Mouse (Mus musculus) hindbrain, embryonic 13.5 days (tissue): Measurements from ENCODE around the gene Trpc6. TPM values are rescaled to one million over a fixed set of nuclear protein-coding genes. Genes with fewer than 3 reads are reported as not detected.

Source experiments
- ATAC-seq: fragments of 200-750 bp; cut with Nextera tagmentation; 2 replicates; pipeline ENCODE4 v1.8.0; 2017; ENCODE audit warnings: moderate TSS enrichment; ENCODE audit not compliant: low FRiP score
- H3K27ac ChIP-seq: fragments of 300-500 bp; sonication (generic); 2 replicates; pipeline ENCODE4 v1.5.1; 2015; ENCODE audit warnings: inconsistent platforms, mild to moderate bottlenecking, moderate library complexity
- H3K27me3 ChIP-seq: fragments of 300-500 bp; sonication (generic); 2 replicates; pipeline ENCODE4 v1.6.1; 2015; ENCODE audit warnings: mild to moderate bottlenecking, inconsistent platforms
- H3K36me3 ChIP-seq: fragments of 300-500 bp; sonication (generic); 2 replicates; pipeline ENCODE4 v1.6.1; 2015; ENCODE audit warnings: mild to moderate bottlenecking, inconsistent platforms
- H3K4me1 ChIP-seq: fragments of 300-500 bp; sonication (generic); replicated peaks from 2 replicates; pipeline ENCODE4 v1.6.1; 2015; ENCODE audit warnings: inconsistent platforms
- H3K4me2 ChIP-seq: fragments of 300-500 bp; sonication (generic); 2 replicates; pipeline ENCODE4 v1.6.1; 2015; ENCODE audit warnings: inconsistent platforms, mild to moderate bottlenecking, moderate library complexity
- H3K4me3 ChIP-seq: fragments of 300-500 bp; sonication (generic); 2 replicates; pipeline ENCODE4 v1.5.1; 2015; ENCODE audit warnings: mild to moderate bottlenecking, inconsistent platforms
- H3K9ac ChIP-seq: fragments of 300-500 bp; sonication (generic); 2 replicates; pipeline ENCODE4 v1.6.1; 2015; ENCODE audit warnings: mild to moderate bottlenecking, inconsistent platforms
- H3K9me3 ChIP-seq: fragments of 300-500 bp; sonication (generic); 2 replicates; pipeline ENCODE4 v1.6.1; 2016; ENCODE audit warnings: inconsistent platforms
- WGBS: fragments of 180-500 bp; shearing (Covaris S2); methylation state at CpG from one replicate; pipeline ENCODE4 v1.1.7; 2015; 5-methylcytosine and 5-hydroxymethylcytosine counted together
- polyA plus RNA-seq: library from polyadenylated mRNA; unstranded; fragments of >200 nt; fragmentation: Nextera tagmentation; extraction: Ambion mirVana; gene quantifications from 2 replicates; pipeline ENCODE4 v1.2.1, GENCODE M21; 2015

Trpc6 gene
- polyA plus RNA-seq: 0.48 and 0.60 TPM in 2 replicates

GRCm38 (mm10) chr9:8544041-8544794 is at the start of gene Trpc6:
TSS of gene Trpc6 (plus strand) at chr9:8544142.
- peak; percentile 92 for ATAC-seq
- no peak within 1 kb of the TSS for H3K27ac ChIP-seq
- H3K36me3 ChIP-seq: no peaks in the 10 kb centered on the region
- H3K4me2 ChIP-seq: peak within 1 kb of the TSS; percentile 96
- H3K27me3 ChIP-seq: peaks cover 20% of the 10 kb centered on the region
- no peaks in the 10 kb centered on the region for H3K9me3 ChIP-seq
- H3K4me1 ChIP-seq: peaks cover 12% of the 10 kb centered on the region
- peak within 1 kb of the TSS; percentile 57 for H3K4me3 ChIP-seq
- peak within 1 kb of the TSS; percentile 74 for H3K9ac ChIP-seq
- WGBS: under 1% methylated on average over 44 of the region's 44 CpGs

- H3K4me1 ChIP-seq: no peaks in the 10 kb centered on the region
- H3K27ac ChIP-seq: no peak overlapping the region
- H3K9me3 ChIP-seq: no peaks in the 10 kb centered on the region
- no peak overlapping the region for H3K4me2 ChIP-seq
- no peak overlapping the region for H3K9ac ChIP-seq
- H3K36me3 ChIP-seq: no peaks in the 10 kb centered on the region
- H3K27me3 ChIP-seq: no peaks in the 10 kb centered on the region
- no peak overlapping the region for H3K4me3 ChIP-seq
- no peak for ATAC-seq
Measured at GRCm38 (mm10) chr9:8520911-8521310, 23.0 kb upstream of the Trpc6 start.

- H3K9ac ChIP-seq: no peak overlapping the region
- H3K27ac ChIP-seq: no peak overlapping the region
- H3K36me3 ChIP-seq: no peaks in the 10 kb centered on the region
- no peaks in the 10 kb centered on the region for H3K27me3 ChIP-seq
- no peak overlapping the region for H3K4me3 ChIP-seq
- 97% methylated on average over 1 of the region's 1 CpGs for WGBS
- ATAC-seq: no peak
- no peak overlapping the region for H3K4me2 ChIP-seq
- H3K9me3 ChIP-seq: no peaks in the 10 kb centered on the region
- no peaks in the 10 kb centered on the region for H3K4me1 ChIP-seq
Measured at GRCm38 (mm10) chr9:8533670-8534069, 10.3 kb upstream of the Trpc6 start.

GRCm38 (mm10) chr9:8545236-8545635 is 1.3 kb downstream of the Trpc6 start:
- Histone ChIP-seq H3K4me1 (peaks cover 12% of the 10 kb centered on the region), H3K36me3 (no peaks in the 10 kb centered on the region), H3K27ac (no peak overlapping the region), H3K4me3 (no peak overlapping the region), H3K9me3 (no peaks in the 10 kb centered on the region), H3K27me3 (peaks cover 20% of the 10 kb centered on the region), H3K4me2 (0 out of 2 replicates have a peak overlapping the region, but pooled peaks have one; percentile 96), H3K9ac (no peak overlapping the region)
- 81% methylated on average over 2 of the region's 2 CpGs for whole genome bisulfite sequencing
- no peak for ATAC-seq

- 48% methylated on average over 1 of the region's 1 CpGs for WGBS
- Histone ChIP-seq H3K4me2 (no peak overlapping the region), H3K36me3 (no peaks in the 10 kb centered on the region), H3K9ac (no peak overlapping the region), H3K9me3 (no peaks in the 10 kb centered on the region), H3K4me1 (no peaks in the 10 kb centered on the region), H3K27ac (no peak overlapping the region), H3K27me3 (no peaks in the 10 kb centered on the region), H3K4me3 (no peak overlapping the region)
- ATAC-seq: no peak
Measured at GRCm38 (mm10) chr9:8558574-8558973, 14.6 kb downstream of the Trpc6 start.

- Histone ChIP-seq H3K27ac (no peak overlapping the region), H3K36me3 (no peaks in the 10 kb centered on the region), H3K4me2 (no peak overlapping the region), H3K4me3 (no peak overlapping the region), H3K27me3 (no peaks in the 10 kb centered on the region), H3K9me3 (no peaks in the 10 kb centered on the region), H3K4me1 (no peaks in the 10 kb centered on the region), H3K9ac (no peak overlapping the region)
- WGBS: 56% methylated on average over 6 of the region's 6 CpGs
- ATAC-seq: no peak
Measured at GRCm38 (mm10) chr9:8592618-8593017, 48.7 kb downstream of the Trpc6 start.

- ATAC-seq: no peak
- Histone ChIP-seq H3K4me1 (no peaks in the 10 kb centered on the region), H3K9me3 (no peaks in the 10 kb centered on the region), H3K4me3 (no peak overlapping the region), H3K9ac (no peak overlapping the region), H3K27me3 (no peaks in the 10 kb centered on the region), H3K36me3 (no peaks in the 10 kb centered on the region), H3K4me2 (no peak overlapping the region), H3K27ac (no peak overlapping the region)
- WGBS: 44% methylated on average over 1 of the region's 1 CpGs
Measured at GRCm38 (mm10) chr9:8597089-8597488, 53.1 kb downstream of the Trpc6 start.

GRCm38 (mm10) chr9:8606816-8607491 is 63.0 kb downstream of the Trpc6 start:
- no peak overlapping the region for H3K9ac ChIP-seq
- no peaks in the 10 kb centered on the region for H3K27me3 ChIP-seq
- H3K36me3 ChIP-seq: no peaks in the 10 kb centered on the region
- H3K9me3 ChIP-seq: no peaks in the 10 kb centered on the region
- H3K4me1 ChIP-seq: no peaks in the 10 kb centered on the region
- no peak overlapping the region for H3K4me3 ChIP-seq
- no peak overlapping the region for H3K27ac ChIP-seq
- no peak overlapping the region for H3K4me2 ChIP-seq
- ATAC-seq: no peak

GRCm38 (mm10) chr9:8634344-8634743 is 90.4 kb downstream of the Trpc6 start:
- Histone ChIP-seq H3K4me2 (no peak overlapping the region), H3K27ac (no peak overlapping the region), H3K9me3 (no peaks in the 10 kb centered on the region), H3K9ac (no peak overlapping the region), H3K4me1 (no peaks in the 10 kb centered on the region), H3K36me3 (no peaks in the 10 kb centered on the region), H3K4me3 (no peak overlapping the region), H3K27me3 (no peaks in the 10 kb centered on the region)
- ATAC-seq: no peak
- 32% methylated on average over 2 of the region's 2 CpGs for WGBS

GRCm38 (mm10) chr9:8643453-8643852 is 99.5 kb downstream of the Trpc6 start:
- ATAC-seq: no peak

GRCm38 (mm10) chr9:8655347-8655746 is 111.4 kb downstream of the Trpc6 start:
- ATAC-seq: no peak

More at GRCm38 (mm10) chr9:8643453-8643852, 99.5 kb downstream of the Trpc6 start:
- Histone ChIP-seq H3K4me2 (no peak overlapping the region), H3K36me3 (no peaks in the 10 kb centered on the region), H3K4me3 (no peak overlapping the region), H3K27ac (no peak overlapping the region), H3K27me3 (no peaks in the 10 kb centered on the region), H3K9ac (no peak overlapping the region), H3K4me1 (no peaks in the 10 kb centered on the region), H3K9me3 (no peaks in the 10 kb centered on the region)
- WGBS: 85% methylated on average over 5 of the region's 5 CpGs

GRCm38 (mm10) chr9:8672944-8673343 is 129.0 kb downstream of the Trpc6 start:
- ATAC-seq: no peak
- no peaks in the 10 kb centered on the region for H3K4me1 ChIP-seq

More at GRCm38 (mm10) chr9:8655347-8655746, 111.4 kb downstream of the Trpc6 start:
- Histone ChIP-seq H3K9me3 (no peaks in the 10 kb centered on the region), H3K9ac (no peak overlapping the region), H3K27ac (no peak overlapping the region), H3K27me3 (no peaks in the 10 kb centered on the region), H3K4me1 (no peaks in the 10 kb centered on the region), H3K4me2 (no peak overlapping the region), H3K4me3 (no peak overlapping the region), H3K36me3 (no peaks in the 10 kb centered on the region)

GRCm38 (mm10) chr9:8676607-8677006 is 132.7 kb downstream of the Trpc6 start:
- Histone ChIP-seq H3K4me3 (no peak overlapping the region), H3K36me3 (no peaks in the 10 kb centered on the region), H3K27ac (no peak overlapping the region), H3K27me3 (no peaks in the 10 kb centered on the region), H3K9me3 (no peaks in the 10 kb centered on the region), H3K9ac (no peak overlapping the region), H3K4me1 (no peaks in the 10 kb centered on the region), H3K4me2 (no peak overlapping the region)
- 0 out of 2 replicates have a peak, but pooled peaks have one; percentile 54 for ATAC-seq
- 73% methylated on average over 1 of the region's 1 CpGs for WGBS

More at GRCm38 (mm10) chr9:8672944-8673343, 129.0 kb downstream of the Trpc6 start:
- 77% methylated on average over 1 of the region's 1 CpGs for WGBS
- H3K27ac ChIP-seq: no peak overlapping the region
- no peak overlapping the region for H3K4me3 ChIP-seq
- no peaks in the 10 kb centered on the region for H3K27me3 ChIP-seq
- no peaks in the 10 kb centered on the region for H3K9me3 ChIP-seq
- H3K36me3 ChIP-seq: no peaks in the 10 kb centered on the region
- H3K4me2 ChIP-seq: no peak overlapping the region
- no peak overlapping the region for H3K9ac ChIP-seq
